Mouse (Mus musculus) ovary, postnatal 14 days (tissue): ENCODE measurements around the gene A230072I06Rik.

Experiments used
- DNase-seq: peaks from one replicate; pipeline ENCODE4 v3.0.0; 2022; ENCODE audit warnings: low spot score

The A230072I06Rik gene

DNA sequence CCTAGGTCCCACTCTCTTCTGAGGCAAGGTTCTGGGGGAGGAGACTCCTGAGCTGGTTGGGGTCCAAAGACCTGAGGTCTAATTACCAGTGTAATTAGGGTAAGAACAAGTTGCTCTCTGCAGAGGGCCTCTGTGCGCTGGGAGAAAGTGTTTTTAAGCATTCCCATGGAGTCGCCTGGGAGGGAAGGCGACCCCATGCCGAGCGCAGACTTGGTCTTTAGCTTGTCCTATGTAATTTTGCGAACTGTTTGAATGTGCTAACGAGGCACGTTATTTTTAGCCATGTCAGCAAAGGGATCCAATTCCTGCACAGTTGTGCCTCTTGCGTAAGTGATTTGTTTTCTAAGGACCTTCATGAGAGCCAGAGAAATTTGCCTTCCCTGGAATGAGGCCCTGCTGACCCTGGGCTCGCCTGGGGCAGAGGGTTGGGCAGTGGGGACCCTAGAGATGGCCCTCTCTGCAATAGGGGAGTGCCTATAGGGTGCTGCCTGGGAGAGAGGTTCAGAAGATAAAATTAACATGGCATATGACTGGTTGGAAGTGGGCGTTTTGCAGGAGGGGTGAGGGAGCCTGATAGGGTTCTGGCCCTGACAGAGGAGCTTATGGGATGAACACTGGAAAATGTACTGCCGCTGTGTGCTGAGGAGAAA is at the start of gene A230072I06Rik:
Gene A230072I06Rik, plus strand, starts transcription at position 157 of the 650 bp plus-strand sequence.
- DNase-seq, result no peak

DNA sequence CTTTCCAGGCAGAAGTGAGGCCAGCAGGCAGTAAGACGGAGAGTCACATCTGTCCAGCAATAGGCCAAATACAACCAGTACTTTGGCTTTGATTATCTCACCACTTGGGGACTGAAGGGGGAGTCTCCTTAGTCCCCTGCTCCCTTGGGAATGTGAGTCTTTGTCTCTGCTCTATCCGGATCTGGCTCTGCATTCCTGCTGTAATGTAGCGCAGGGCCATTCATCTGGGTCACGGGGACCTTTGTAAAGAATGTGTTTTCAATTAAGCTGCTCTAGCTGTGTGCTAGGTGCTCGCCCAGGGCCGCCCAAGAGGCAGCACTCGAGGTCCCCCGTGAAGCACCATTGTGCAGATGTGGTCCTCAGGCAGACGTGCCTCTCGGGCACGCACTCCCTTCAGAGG is 44.6 kb upstream of the A230072I06Rik start:
- DNase-seq, result no peak

DNA sequence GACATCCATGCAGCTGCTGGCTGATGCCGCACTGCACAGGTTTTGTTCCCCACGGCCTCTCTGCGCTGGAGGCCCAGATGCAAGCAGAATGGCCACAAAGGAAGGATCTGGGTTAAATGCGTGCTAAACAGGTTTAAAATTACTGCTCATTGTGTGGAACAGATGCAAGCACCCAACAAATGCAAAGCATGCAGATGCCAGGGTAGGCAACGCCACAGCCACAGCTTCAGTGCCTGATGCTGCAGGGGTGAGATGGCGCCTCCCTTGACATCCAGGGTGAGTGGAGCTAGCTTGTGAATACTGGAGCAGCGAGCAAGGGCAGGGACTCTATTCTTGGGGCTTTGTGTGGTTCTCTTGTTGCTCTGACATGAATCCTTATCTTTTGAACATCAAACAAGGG is 39.8 kb upstream of the A230072I06Rik start:
- DNase-seq, result no peak

DNA sequence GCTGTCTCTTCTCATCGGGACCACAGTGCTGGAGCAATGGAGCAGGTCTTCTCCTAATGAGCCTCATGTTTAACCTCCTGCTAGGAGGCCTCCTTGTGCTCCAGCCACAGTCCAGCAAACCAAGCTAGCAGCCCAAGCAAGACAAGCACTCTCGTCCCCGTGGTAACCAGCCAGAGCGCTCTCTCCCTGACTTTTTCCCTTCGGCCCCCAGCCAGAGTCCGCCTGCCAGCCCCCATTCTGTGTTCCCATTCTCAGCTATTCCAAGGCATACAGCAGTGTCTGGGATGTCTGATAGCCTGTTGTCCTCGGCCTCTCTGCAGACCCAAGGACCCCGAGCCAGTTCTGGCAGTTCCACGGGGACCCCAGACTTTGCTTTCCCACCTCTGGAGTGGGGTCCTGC is 38.5 kb upstream of the A230072I06Rik start:
- no peak for DNase-seq

DNA sequence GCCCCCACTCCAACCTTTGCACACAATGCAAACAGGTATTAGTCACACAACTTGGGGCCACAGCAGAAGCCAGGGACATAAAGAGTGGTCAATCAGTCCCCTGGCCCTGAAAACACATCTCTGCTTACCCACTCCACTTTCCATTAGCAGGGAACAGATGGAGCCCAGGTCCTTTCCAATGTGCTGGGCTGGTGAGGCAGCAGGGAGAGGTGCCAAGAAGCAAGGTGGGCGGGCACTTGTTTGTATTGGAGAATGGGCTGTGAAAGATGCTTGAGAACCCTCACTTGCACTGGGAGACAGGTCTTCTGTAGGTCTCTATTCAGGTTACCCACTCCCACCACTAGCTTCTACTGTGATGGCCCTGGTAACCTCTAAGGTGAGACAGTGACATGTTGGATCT is 34.9 kb upstream of the A230072I06Rik start:
- DNase-seq, result no peak

DNA sequence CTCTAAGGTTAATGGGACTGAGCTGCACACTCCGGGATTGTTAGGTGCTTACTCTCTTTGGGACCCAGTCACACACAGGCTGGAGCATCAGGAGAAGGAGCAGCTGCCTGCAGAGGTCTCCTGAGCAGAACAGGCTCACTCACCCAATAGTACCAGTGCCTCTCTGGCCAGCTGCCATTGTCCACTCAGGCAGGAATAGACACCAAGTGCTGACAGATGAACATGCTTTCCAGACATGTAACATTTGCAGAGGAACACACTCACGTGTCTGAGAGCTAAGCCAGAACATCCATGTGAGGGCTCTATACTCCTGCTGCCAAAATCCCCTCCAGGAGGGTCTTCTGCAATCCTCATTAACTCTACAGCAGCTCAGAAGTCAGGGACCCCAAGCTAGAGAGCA is 18.7 kb upstream of the A230072I06Rik start:
- DNase-seq, result no peak

DNA sequence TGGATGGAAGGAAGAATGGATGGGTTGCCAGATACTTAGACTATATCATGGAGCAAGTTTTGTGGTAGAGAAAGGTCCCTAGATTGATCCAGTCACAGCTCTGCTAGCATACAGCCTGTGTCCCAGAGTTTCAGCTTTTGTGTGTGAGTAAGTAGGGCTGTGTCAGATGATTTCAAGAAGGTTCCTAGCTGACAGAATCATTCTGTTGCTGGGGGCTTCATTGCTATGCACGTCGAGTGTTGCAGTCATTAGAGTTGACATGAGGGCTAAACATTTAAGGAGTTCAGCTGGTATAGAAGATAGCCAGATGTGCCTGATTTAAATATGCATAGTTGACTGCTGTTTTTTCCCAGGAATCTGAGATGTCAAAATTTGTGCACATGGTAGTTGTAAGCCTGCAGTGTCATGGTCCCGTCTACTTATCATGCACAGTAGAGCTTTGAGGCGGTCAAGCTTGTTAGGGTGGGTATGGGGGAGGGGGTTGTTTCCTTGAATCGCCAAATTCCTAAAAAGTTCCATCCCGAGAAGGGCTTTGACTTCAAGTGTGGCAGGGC is 18.1 kb upstream of the A230072I06Rik start:
- no peak for DNase-seq

DNA sequence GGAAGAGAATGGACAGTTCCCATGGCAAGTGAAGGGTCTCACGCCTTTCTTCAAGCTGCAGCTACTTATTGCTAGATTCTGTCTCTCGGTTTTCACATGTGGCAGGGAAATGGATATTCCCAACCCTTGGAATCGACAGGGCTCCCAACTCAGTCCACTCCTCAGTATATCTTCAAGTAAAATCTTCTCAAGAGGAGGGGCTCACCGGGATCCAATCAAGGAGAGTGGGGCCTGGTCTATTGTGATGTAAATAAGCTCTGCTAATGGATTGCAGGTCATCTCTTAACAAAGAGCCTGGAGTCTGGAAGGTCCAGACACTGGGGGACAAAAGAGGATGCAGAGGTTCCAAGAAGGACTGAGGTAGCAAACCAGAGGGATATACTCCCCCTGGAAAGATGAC is 17.1 kb upstream of the A230072I06Rik start:
- no peak for DNase-seq

DNA sequence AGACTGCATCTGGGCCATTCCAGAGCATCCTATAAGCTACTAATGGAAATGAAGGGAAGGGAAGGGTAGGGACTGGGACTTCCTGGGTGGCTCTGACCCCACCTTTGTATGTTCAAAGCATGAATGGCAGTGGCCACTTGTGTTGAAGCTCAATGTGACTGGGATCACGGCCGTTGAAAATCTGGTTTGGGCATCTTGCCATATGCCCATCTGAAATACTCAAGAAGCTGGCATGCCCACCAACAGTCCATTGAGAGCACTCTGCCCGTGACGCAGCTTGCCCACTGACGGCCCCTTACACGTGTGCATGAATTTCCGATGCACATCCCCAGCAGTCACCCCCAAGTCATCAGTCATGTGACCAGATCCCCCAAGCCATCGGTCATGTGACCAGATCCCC is 13.6 kb upstream of the A230072I06Rik start:
- DNase-seq, result no peak

DNA sequence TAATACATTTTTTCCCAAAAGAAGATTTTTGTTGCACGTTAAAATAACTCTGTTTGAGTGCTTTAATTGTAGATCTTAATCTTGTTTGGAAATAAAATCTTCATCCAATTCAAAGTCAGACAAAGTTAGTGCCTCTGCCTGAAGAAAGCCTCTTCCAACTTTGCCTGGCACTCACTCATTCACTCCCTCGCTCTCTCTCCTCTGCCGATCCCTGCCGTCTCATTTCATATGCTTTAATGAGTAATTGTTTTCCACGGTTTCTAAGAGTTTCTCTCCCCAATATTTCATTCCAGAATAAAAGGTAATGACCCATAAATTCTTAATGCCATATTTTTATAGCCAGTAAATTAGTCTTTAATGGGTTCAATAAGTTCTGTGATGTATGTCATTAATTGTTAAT is 10.8 kb upstream of the A230072I06Rik start:
- DNase-seq, result no peak

DNA sequence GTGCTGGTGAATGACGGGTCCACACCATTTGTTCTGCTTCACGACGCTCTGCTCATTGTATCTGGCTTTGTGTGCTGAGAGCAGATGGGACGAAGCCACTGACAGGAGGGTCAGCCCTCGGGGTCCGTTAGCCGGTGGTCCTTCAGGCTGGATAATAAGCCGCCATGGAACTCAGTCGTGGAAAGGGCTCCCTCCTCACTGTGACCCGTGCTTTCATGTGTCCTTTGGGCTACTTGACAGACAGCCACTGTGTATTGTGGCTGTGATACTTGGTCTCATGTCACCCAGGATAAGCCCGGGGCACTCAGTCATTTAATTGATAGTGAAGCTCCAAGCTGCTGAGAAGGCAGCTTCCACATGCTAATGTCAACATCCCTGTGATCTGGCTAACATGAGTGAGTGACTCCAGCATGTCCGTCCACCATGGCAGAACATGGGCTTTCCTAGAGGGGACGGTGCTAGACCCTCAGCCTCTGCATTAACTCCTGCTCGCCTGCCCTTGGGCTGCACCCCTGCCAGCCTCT is 10.3 kb upstream of the A230072I06Rik start:
- no peak for DNase-seq

DNA sequence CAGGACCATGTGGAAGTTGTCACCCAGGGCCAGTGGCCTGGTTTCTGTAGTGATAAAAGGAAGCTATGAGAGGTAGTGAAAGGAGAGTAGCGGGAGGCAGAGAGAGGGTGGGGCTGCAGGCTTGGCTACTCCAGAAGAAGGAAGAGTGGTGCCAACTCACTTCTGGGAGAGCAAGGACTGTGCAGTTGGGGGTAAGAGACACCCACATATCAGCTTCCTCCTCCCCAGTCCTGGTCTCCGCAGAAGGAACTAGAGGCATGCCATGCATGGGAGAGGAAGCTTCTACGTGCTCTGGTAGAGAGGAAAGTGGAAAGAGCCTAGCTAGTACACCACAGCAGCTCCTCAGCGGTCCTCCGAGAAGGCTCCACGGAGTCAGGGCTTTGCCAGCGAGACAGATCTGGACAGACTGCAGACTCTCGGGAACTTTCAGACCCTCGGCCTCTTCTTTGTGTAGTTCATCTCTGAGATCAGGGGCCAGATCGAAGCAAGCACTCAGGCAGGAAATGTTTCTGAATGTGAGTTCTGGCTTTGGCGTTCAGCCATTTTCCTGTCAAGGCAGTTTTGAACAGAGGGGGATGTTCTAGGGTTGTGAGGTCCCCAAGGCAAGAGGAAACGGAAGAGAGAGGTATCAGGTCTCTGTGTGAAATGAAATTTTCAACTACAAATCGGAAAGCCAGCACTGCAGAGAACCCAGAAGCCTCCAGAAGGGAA is 1.0 kb downstream of the A230072I06Rik start:
- DNase-seq, result no peak

DNA sequence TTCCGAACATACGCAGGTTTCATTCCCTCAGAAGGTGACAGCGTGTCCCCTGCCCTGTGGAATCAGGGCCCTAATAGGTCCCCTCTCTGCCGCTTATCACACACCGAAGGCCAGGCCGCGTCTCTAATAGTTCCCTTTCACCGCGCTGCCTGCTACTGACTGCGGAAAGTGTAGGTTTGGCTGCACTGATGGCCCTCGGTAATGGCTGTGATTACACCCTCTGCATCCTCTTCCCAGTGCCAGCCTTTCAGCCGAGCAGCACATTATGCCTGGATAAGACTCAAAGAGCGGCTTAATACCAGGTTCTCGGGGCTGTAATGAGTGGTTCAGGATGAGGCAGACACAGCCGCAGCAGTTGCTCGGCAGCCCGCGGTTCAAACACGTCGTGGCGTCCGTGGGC is 3.5 kb downstream of the A230072I06Rik start:
- DNase-seq, result no peak

DNA sequence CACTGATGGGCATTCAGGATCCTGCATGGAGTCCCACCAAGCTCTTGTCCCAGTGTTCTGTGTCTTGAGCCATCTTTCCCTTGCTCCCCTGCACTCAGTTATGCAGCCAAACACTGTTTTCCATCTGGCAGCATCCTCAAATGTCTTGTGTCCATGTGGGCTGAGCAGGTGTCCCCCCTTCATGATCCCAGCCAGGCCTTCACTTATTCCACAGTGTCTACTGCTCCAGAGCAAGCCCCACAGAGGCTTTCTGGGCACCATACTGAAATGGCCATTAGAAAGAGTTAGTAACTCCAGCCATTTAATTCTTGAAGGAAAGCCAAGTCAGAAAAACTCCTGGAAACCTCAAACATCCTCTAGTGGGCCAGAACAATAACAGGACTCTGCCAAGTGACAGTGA is 11.9 kb downstream of the A230072I06Rik start:
- no peak for DNase-seq

DNA sequence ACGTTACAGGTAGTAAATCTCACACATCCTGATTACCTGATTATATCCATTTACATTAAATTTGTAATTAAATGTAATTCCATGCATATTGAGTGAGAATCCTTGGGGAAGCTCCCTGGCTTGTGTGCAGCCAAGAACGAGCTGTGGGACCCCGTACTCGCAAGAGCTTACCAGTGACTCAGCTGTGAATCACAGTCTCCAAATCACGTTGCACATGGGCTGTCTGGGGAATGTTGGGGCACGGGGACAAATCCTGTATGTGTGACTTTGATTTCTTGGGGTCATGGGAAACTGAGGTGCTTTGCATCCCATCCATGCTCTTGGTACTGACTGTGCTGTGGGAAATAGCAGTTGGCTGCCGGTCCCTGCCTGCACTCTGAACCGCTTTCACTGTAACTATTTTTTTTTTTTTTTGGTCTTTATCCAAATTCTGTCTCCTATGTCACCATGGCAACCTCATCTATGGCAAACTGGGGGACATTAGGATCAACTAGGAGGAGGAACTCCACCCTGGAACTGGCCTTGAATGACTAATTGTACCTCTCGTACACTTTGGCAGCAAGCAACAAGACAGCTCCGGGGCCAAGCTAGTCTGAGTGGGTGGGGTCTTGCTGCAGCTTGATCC is 19.8 kb downstream of the A230072I06Rik start:
- DNase-seq, result no peak

DNA sequence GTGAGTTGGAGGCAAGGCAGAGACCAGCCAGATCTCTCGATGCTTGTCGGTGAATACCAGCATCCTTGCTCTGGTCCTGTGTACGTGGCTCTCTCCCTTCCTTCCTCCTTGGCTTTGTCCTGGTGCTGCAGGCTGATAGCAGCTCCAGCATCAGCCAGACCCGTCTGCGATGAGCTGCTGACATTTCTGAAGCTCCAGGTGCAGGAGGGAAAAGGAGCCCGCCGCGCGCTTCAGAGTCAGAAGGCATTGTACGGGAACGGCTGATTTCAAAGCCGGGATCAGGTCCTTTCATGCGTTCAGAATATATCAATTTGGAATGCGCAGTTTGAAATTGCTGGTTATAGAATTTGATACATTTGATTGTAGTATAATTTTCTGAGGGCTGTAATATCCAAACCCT is 23.4 kb downstream of the A230072I06Rik start:
- DNase-seq, result no peak

DNA sequence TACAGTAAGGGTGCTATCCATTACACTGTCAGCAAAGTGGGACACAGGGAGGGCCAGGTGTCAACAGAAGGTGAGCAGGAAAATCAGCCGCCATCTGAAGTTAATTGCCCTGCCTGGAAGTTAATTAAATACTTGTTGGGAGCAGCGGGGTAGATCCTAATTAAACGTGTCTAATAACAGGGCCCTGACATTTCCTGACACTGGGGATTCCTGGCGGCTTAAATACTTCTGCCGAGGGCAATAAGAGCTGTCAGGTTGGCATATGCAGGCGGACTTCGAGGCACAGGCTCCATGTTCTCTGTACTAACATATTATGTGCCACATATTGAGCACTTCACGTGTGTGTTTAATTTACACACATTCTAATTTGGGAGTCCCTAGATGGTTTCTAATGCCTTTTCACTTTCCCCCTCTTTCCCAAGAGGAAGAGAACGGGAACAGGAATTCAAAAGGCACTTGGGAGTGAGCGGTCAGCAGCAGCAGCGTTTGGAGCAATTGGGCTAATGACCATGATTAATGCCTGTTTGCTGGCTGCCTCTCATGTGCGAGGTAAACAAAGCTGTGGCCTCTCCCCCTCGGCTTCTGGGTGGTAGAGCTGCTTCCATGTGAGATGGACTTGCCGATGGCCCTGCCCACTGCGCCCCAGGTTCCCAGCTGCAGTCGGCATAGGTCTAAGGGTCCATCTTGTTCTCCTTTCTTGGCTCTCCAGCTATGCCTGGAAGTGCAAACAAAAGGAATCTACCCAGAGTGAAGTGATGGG is 34.5 kb downstream of the A230072I06Rik start:
- no peak for DNase-seq

DNA sequence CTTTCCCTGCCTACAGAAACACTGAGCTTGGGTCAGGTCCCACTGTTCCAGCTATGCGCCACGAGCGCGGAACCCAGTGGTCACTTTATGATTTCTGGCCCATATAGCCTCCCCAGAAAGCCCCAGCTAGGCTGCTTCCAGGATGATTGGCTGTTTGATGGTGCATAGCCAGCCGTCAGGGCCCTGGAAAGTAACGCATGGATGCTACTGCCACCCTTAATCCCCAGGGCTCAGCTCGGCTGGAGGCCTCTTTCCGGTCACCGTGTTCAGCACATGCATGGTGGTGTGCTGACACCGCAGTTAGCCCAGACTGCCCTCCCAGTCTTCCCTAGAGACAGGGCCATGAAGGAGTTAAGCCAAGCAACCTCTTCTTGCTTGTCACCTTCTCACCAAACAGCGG is 35.6 kb downstream of the A230072I06Rik start:
- no peak for DNase-seq

DNA sequence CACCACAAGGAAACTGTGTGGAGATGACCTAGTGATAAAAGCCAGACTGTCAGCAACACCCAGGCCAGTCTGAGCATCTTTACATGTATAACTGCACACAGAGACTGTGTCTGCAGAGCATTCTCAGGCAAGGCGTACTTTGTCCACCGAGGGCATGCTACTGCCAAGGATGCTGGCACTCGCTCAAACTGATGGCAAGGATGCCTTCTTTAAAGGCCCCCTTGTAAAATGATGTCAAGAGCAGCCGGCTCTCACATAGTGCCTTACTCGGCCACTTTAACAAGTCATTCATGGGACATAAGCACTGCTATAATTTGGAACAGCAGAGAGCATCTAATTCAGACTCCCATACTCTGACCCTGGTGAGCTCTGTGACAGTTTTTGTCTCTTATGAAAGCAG is 36.6 kb downstream of the A230072I06Rik start:
- no peak for DNase-seq

DNA sequence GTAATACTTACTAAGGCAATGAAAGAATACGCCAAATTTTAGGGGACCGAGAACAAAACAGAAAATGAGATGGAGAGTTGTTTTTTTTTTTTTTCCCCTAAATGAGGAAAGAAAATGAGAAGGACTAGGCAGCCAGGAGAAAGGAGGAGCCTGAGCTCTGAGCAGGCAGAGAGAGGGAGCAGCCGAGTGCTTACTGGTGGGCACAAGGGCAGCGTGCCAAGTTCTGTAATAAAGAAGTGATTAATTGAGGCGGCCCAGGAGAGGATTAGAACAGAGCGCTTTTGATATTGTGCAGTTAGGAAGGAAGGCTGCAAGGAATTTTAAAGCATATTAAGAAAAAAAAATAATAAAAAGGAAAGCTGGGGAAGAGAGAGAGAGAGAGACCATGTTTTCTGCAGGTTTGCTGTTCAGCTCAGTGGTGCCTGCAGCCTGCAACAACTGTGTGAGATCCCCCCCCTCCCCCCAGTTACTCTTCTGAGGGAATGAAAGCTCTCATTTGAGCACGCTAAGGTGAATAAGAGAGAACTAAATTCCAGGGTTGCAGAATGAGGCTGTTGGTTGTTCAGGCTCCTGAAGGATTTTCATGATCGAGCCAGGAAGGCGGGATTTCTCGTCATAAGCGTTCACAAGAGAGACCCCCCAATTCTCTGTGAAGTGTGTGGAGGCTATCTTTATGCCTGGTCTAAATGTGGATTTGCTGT is 41.3 kb downstream of the A230072I06Rik start:
- DNase-seq, result no peak

DNA sequence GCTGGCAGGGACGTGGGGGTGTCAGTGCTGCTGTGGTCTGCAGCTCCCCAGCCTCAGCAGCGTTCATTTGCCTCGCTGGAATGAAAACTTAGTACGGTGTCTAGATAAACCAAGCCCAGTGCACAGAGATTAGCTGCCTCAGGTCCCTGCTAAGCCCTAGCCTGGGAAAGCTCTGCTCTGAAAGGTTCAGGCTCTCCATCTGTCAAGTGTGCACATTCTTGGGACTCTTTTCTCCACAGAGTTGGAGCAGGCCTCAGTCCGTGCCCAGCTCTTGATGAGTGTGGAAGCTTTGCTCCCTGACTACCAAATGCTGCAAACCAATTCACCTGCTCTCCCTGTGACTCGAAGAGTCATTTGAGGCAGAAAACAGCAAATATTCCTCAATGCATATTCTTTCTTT is 43.5 kb downstream of the A230072I06Rik start:
- no peak for DNase-seq

DNA sequence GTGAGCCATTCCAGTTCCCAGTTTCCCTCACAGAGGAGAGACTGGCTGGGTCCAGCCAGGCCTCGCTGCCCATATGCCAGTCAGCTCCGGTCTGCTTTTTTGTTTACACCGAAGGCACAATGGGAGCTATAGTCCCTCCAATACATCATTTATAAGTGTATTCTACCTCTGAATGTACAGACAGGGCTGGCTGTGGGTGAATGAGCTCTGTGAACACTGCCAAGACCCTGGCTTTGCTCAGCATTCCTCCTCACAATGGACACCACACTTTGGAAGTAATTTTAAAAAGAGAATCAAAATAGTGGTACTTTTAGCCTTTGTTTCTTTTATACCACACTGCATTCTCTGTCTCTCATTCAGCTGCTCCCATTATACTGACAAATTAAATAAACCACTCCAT is 44.6 kb downstream of the A230072I06Rik start:
- DNase-seq, result no peak
